In the genomic region with DNA sequence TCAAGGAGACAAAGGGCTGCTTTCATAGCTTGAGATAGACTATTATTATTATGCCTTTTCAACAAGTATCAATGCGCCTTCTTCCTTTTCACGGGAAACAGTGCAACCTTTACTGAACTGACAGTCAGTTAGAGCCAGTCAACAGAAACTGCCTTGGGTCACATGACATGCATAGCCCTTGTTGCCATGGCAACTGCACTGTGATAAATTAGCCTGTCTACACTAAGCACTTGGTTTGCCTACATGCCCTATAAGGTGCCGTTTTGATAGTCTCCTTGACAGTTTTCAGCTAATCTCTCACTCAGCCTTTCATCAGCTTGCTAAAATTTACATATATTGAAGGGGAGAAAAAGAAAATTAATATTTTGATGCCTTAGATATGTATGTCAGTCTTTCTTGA, we compare ENCODE assay signal across 8 mouse cellular contexts.
DNase-seq lines count a peak whose midpoint lies in the region; ATAC-seq lines count a peak whose summit lies in the region.

No protein-coding gene starts in this region.

- H3K4me2 ChIP-seq in hindbrain, embryonic 11.5 days (replicated peaks; ENCODE audit: low read depth, low read length), result no peak overlapping the region
- H3K4me2 ChIP-seq in midbrain, embryonic 14.5 days (ENCODE audit: low read length), result peak overlapping the region; percentile 3
- H3K4me2 ChIP-seq in liver, embryonic 12.5 days, result no peak overlapping the region

- no peaks in the 10 kb centered on the region for H3K9me3 ChIP-seq in hindbrain, embryonic 11.5 days (ENCODE audit: control insufficient read depth, low read length)
- H3K9me3 ChIP-seq in midbrain, embryonic 14.5 days (ENCODE audit: control insufficient read depth, low read length), result no peaks in the 10 kb centered on the region
- H3K9me3 ChIP-seq in liver, embryonic 12.5 days (replicated peaks), result no peaks in the 10 kb centered on the region

- no peaks in the 10 kb centered on the region for H3K27me3 ChIP-seq in hindbrain, embryonic 11.5 days (ENCODE audit: control insufficient read depth, insufficient read depth, low read length)
- no peaks in the 10 kb centered on the region for H3K27me3 ChIP-seq in midbrain, embryonic 14.5 days (ENCODE audit: control insufficient read depth, insufficient read depth, low read length)
- H3K27me3 ChIP-seq in liver, embryonic 12.5 days (replicated peaks), result no peaks in the 10 kb centered on the region

- no peaks in the 10 kb centered on the region for H3K4me1 ChIP-seq in hindbrain, embryonic 11.5 days (replicated peaks; ENCODE audit: control insufficient read depth, insufficient read depth, low read length)
- peaks cover 7% of the 10 kb centered on the region; the same call in 1 of the 2 replicates for H3K4me1 ChIP-seq in midbrain, embryonic 14.5 days (ENCODE audit: control insufficient read depth, insufficient read depth, low read length)
- H3K4me1 ChIP-seq in liver, embryonic 12.5 days, result no peaks in the 10 kb centered on the region

- 26% methylated on average over 3 of the region's 3 CpGs for WGBS in hindbrain, embryonic 11.5 days
- WGBS in midbrain, embryonic 14.5 days, result 14% methylated on average over 3 of the region's 3 CpGs
- 62% methylated on average over 3 of the region's 3 CpGs for WGBS in liver, embryonic 12.5 days (ENCODE audit: insufficient replicate concordance)

- no peak overlapping the region for H3K27ac ChIP-seq in hindbrain, embryonic 11.5 days (ENCODE audit: low read depth, low read length)
- H3K27ac ChIP-seq in midbrain, embryonic 14.5 days (replicated peaks; ENCODE audit: low read depth, low read length), result 0 out of 2 replicates have a peak overlapping the region, but pooled peaks have one; percentile 43
- no peak overlapping the region for H3K27ac ChIP-seq in liver, embryonic 12.5 days

- H3K4me3 ChIP-seq in hindbrain, embryonic 11.5 days (ENCODE audit: low read depth, low read length), result no peak overlapping the region
- no peak overlapping the region for H3K4me3 ChIP-seq in midbrain, embryonic 14.5 days (replicated peaks; ENCODE audit: low read depth, low read length)
- no peak overlapping the region for H3K4me3 ChIP-seq in liver, embryonic 12.5 days

- H3K9ac ChIP-seq in hindbrain, embryonic 11.5 days (ENCODE audit: low read depth, low read length), result no peak overlapping the region
- no peak overlapping the region for H3K9ac ChIP-seq in midbrain, embryonic 14.5 days (replicated peaks; ENCODE audit: low read length)
- no peak overlapping the region for H3K9ac ChIP-seq in liver, embryonic 12.5 days

- ATAC-seq in hindbrain, embryonic 11.5 days (ENCODE audit: low FRiP score), result peak; percentile 98
- peak; percentile 93 for ATAC-seq in midbrain, embryonic 14.5 days (ENCODE audit: low FRiP score, low TSS enrichment)
- ATAC-seq in liver, embryonic 12.5 days, result no peak

- H3K36me3 ChIP-seq in hindbrain, embryonic 11.5 days (ENCODE audit: control insufficient read depth, insufficient read depth, low read length), result no peaks in the 10 kb centered on the region
- no peaks in the 10 kb centered on the region for H3K36me3 ChIP-seq in midbrain, embryonic 14.5 days (ENCODE audit: control insufficient read depth, insufficient read depth, low read length)
- no peaks in the 10 kb centered on the region for H3K36me3 ChIP-seq in liver, embryonic 12.5 days

- DNase-seq in R1 (ENCODE audit: low read depth, low spot score), result peak; percentile 27
- peak; percentile 74 to 82 for DNase-seq in cerebellum, postnatal 14 days
- DNase-seq in hindbrain, embryonic 11.5 days (ENCODE audit: low spot score), result peak; percentile 89
- DNase-seq in midbrain, embryonic 14.5 days, result peak; percentile 96
- no peak for DNase-seq in urinary bladder, postnatal 14 days (ENCODE audit: low spot score)
- no peak for DNase-seq in spleen, postnatal 10 days (ENCODE audit: low spot score in 2 of 2)
- no peak for DNase-seq in thymus, postnatal 10 days (ENCODE audit: low spot score in 2 of 2)

Comparison
In these comparisons a context has a peak if more than half of its experiments do, and no peak if none do; other contexts are left out.
1. DNase-seq: peak in R1 (single experiment), cerebellum, postnatal 14 days (2 of 2), hindbrain, embryonic 11.5 days (single experiment) and midbrain, embryonic 14.5 days (single experiment); none in urinary bladder, postnatal 14 days (single experiment), spleen, postnatal 10 days (0 of 2) and thymus, postnatal 10 days (0 of 2).